Mouse (Mus musculus) neural tube, embryonic 14.5 days (tissue): ENCODE results near the gene Eefsec. TPM values are rescaled to one million over a fixed set of nuclear protein-coding genes. Genes with fewer than 3 reads are reported as not detected.
A peak's percentile ranks its signal among the peaks of the same experiment; 100 is the strongest.

Experiments used
- ATAC-seq: fragments of 200-750 bp; cut with Nextera tagmentation; 2 replicates; pipeline ENCODE4 v1.8.0; 2017; ENCODE audit warnings: low read depth, mild to moderate bottlenecking, moderate TSS enrichment, moderate library complexity
- H3K27ac ChIP-seq: fragments of 300-500 bp; sonication (generic); 2 replicates; pipeline ENCODE4 v1.5.1; 2014; ENCODE audit warnings: low read depth, mild to moderate bottlenecking, control low read depth, low read length, moderate library complexity, mixed read lengths
- H3K27me3 ChIP-seq: fragments of 300-500 bp; sonication (generic); 2 replicates; pipeline ENCODE4 v1.6.1; 2014; ENCODE audit warnings: low read length; ENCODE audit not compliant: control insufficient read depth, insufficient read depth
- H3K36me3 ChIP-seq: fragments of 300-500 bp; sonication (generic); 2 replicates; pipeline ENCODE4 v1.6.1; 2014; ENCODE audit warnings: low read length, mixed read lengths; ENCODE audit not compliant: control insufficient read depth, insufficient read depth
- H3K4me1 ChIP-seq: fragments of 300-500 bp; sonication (generic); 2 replicates; pipeline ENCODE4 v1.6.1; 2014; ENCODE audit warnings: low read length; ENCODE audit not compliant: control insufficient read depth, insufficient read depth
- H3K4me2 ChIP-seq: fragments of 300-500 bp; sonication (generic); 2 replicates; pipeline ENCODE4 v1.6.1; 2014; ENCODE audit warnings: mild to moderate bottlenecking, low read depth, low read length, control low read depth
- H3K4me3 ChIP-seq: fragments of 300-500 bp; sonication (generic); 2 replicates; pipeline ENCODE4 v1.5.1; 2014; ENCODE audit warnings: low read depth, low read length, control low read depth, mixed read lengths
- H3K9ac ChIP-seq: fragments of 300-500 bp; sonication (generic); replicated peaks from 2 replicates; pipeline ENCODE4 v1.6.1; 2014; ENCODE audit warnings: low read depth, mild to moderate bottlenecking, control low read depth, low read length, mixed read lengths
- H3K9me3 ChIP-seq: fragments of 300-500 bp; sonication (generic); 2 replicates; pipeline ENCODE4 v1.6.1; 2016; ENCODE audit warnings: low read length; ENCODE audit not compliant: control insufficient read depth
- WGBS: fragments of 180-500 bp; shearing (Covaris S2); extraction: QIAGEN DNeasy Blood & Tissue Kit; methylation state at CpG from one replicate; pipeline ENCODE4 v1.1.7; 2014; 5-methylcytosine and 5-hydroxymethylcytosine counted together
- polyA plus RNA-seq: library from polyadenylated mRNA; unstranded; fragments of >200 nt; fragmentation: Nextera tagmentation; extraction: Ambion mirVana; gene quantifications from 2 replicates; pipeline ENCODE4 v1.2.1, GENCODE M21; 2014

Eefsec gene
- polyA plus RNA-seq, 1 experiment from 2014 or later, result 30.2 TPM

GRCm38 (mm10) chr6:88229221-88229620, 217.1 kb downstream of the Eefsec start:
- Histone ChIP-seq H3K36me3 (no peaks in the 10 kb centered on the region), H3K4me1 (no peaks in the 10 kb centered on the region), H3K27ac (no peak overlapping the region), H3K27me3 (no peaks in the 10 kb centered on the region), H3K4me3 (no peak overlapping the region), H3K9ac (no peak overlapping the region), H3K9me3 (no peaks in the 10 kb centered on the region), H3K4me2 (no peak overlapping the region)
- no peak for ATAC-seq
- 93% methylated on average over 12 of the region's 12 CpGs for WGBS

- 42% methylated on average over 7 of the region's 7 CpGs for WGBS
- Histone ChIP-seq H3K9me3 (no peaks in the 10 kb centered on the region), H3K27ac (no peak overlapping the region), H3K9ac (no peak overlapping the region), H3K27me3 (no peaks in the 10 kb centered on the region), H3K4me1 (no peaks in the 10 kb centered on the region), H3K36me3 (no peaks in the 10 kb centered on the region), H3K4me3 (no peak overlapping the region), H3K4me2 (no peak overlapping the region)
- ATAC-seq, result no peak
These were observed 218.8 kb downstream of the Eefsec start for GRCm38 (mm10) chr6:88227537-88227936.

DNA sequence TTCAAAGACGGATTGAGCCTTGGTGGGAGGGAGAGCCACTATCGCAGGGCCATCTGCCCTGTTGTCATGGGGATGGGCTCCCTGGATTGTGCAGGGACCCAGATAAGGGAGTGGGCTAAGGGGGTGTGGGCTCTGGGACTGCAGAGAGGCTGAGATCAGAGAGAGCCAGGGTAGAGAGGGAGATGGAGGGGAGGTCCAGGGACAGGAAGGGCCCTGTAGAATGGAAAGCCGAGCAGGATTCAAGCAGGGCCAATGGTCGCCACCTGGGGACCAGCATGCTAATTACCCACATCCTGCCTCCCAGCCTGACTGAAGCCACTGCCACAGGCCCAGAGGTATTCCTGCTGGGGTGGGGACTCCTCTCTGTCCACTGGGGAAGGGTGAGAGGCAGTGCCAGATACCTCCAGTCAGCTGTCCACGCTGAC, 219.8 kb downstream of the Eefsec start:
- 11% methylated on average over 5 of the region's 5 CpGs for WGBS

DNA sequence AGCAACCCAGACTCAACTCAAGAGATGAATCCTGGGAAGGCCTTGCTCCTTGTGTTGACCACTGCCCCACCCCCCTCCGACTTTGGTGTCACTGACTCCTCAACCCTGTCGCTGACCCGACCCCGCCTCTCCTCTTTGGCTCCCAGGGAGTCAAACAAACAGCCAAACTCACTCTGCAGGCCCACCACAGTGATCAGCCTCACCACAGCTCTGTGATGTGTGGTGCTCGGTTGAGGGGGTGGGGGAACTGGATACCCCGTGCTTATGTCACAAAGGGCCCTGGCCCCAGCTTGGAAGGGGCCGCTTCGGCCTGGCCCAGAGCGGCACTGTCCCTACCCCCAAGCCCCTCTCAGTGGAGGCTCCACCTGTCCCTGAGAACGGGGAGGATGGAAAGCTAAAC, 224.4 kb downstream of the Eefsec start, which contains the start of gene Dnajb8:
Dnajb8 (plus strand) TSS at position 301 of the 400 bp plus-strand sequence.
- Histone ChIP-seq H3K9me3 (no peaks in the 10 kb centered on the region), H3K4me1 (no peaks in the 10 kb centered on the region), H3K36me3 (no peaks in the 10 kb centered on the region), H3K9ac (no peak within 1 kb of the TSS), H3K4me3 (no peak within 1 kb of the TSS), H3K27ac (no peak within 1 kb of the TSS), H3K4me2 (no peak within 1 kb of the TSS), H3K27me3 (no peaks in the 10 kb centered on the region)
- 52% methylated on average over 10 of the region's 10 CpGs for WGBS
- ATAC-seq, result no peak

More for the DNA sequence above, 219.8 kb downstream of the Eefsec start:
- ATAC-seq, result peak; percentile 41; the same call in 1 of the 2 replicates
- H3K27ac ChIP-seq, result no peak overlapping the region
- H3K4me2 ChIP-seq, result no peak overlapping the region
- no peaks in the 10 kb centered on the region for H3K4me1 ChIP-seq
- H3K27me3 ChIP-seq, result no peaks in the 10 kb centered on the region
- H3K4me3 ChIP-seq, result no peak overlapping the region
- no peaks in the 10 kb centered on the region for H3K9me3 ChIP-seq
- no peak overlapping the region for H3K9ac ChIP-seq
- H3K36me3 ChIP-seq, result no peaks in the 10 kb centered on the region

GRCm38 (mm10) chr6:88219094-88219493, 227.2 kb downstream of the Eefsec start:
- Histone ChIP-seq H3K4me1 (no peaks in the 10 kb centered on the region), H3K4me2 (no peak overlapping the region), H3K36me3 (no peaks in the 10 kb centered on the region), H3K27ac (no peak overlapping the region), H3K9ac (no peak overlapping the region), H3K27me3 (no peaks in the 10 kb centered on the region), H3K4me3 (no peak overlapping the region), H3K9me3 (no peaks in the 10 kb centered on the region)
- no peak for ATAC-seq
- 19% methylated on average over 4 of the region's 4 CpGs for WGBS

- Histone ChIP-seq H3K36me3 (no peaks in the 10 kb centered on the region), H3K9ac (no peak overlapping the region), H3K27ac (no peak overlapping the region), H3K4me1 (no peaks in the 10 kb centered on the region), H3K4me3 (no peak overlapping the region), H3K27me3 (no peaks in the 10 kb centered on the region), H3K4me2 (no peak overlapping the region), H3K9me3 (no peaks in the 10 kb centered on the region)
- ATAC-seq, result no peak
- 77% methylated on average over 4 of the region's 4 CpGs for WGBS
These were observed 230.1 kb downstream of the Eefsec start for GRCm38 (mm10) chr6:88216199-88216598.

DNA sequence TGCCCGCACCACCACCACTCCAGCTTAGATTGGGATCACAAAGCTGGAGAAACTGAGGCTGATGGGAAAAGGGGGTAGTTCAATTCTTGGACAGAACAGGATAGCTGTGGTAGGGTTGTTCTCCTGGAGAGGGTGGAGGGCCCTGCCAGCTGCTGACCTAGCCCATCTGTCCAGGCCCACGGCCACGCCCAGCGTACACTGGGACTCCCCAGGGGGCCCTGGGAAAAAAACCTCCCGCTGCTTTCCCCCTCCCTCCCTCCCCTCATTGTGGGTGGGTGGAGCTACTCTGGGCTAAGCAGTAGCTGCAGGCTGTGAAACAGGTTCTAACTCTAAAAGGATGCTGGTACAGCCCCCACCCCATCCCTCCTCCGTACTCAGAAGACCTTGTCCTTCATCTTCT, 230.5 kb downstream of the Eefsec start:
- no peak overlapping the region for H3K4me2 ChIP-seq
- H3K36me3 ChIP-seq, result no peaks in the 10 kb centered on the region
- no peaks in the 10 kb centered on the region for H3K27me3 ChIP-seq
- H3K4me3 ChIP-seq, result no peak overlapping the region
- WGBS, result 49% methylated on average over 6 of the region's 6 CpGs
- H3K9ac ChIP-seq, result no peak overlapping the region
- H3K27ac ChIP-seq, result no peak overlapping the region
- H3K9me3 ChIP-seq, result no peaks in the 10 kb centered on the region
- H3K4me1 ChIP-seq, result no peaks in the 10 kb centered on the region
- no peak for ATAC-seq

- Histone ChIP-seq H3K27me3 (peaks cover 22% of the 10 kb centered on the region), H3K4me1 (no peaks in the 10 kb centered on the region), H3K27ac (no peak overlapping the region), H3K9me3 (no peaks in the 10 kb centered on the region), H3K4me2 (no peak overlapping the region), H3K9ac (no peak overlapping the region), H3K36me3 (no peaks in the 10 kb centered on the region), H3K4me3 (no peak overlapping the region)
- WGBS, result 63% methylated on average over 3 of the region's 3 CpGs
- no peak for ATAC-seq
These were observed 236.2 kb downstream of the Eefsec start for GRCm38 (mm10) chr6:88210182-88210581.

GRCm38 (mm10) chr6:88209453-88209852, 236.9 kb downstream of the Eefsec start:
- Histone ChIP-seq H3K27ac (no peak overlapping the region), H3K27me3 (peaks cover 29% of the 10 kb centered on the region)

More at GRCm38 (mm10) chr6:88209453-88209852, 236.9 kb downstream of the Eefsec start:
- Histone ChIP-seq H3K4me3 (no peak overlapping the region), H3K4me1 (no peaks in the 10 kb centered on the region), H3K36me3 (no peaks in the 10 kb centered on the region), H3K4me2 (no peak overlapping the region), H3K9me3 (no peaks in the 10 kb centered on the region), H3K9ac (no peak overlapping the region)
- 83% methylated on average over 5 of the region's 5 CpGs for WGBS
- no peak for ATAC-seq
